Mouse (Mus musculus): ENCODE results near the gene Acsbg1. TPM values are rescaled to one million over a fixed set of nuclear protein-coding genes. Genes with fewer than 3 reads are reported as not detected.
A peak's percentile ranks its signal among the peaks of the same experiment; 100 is the strongest.

Gene Acsbg1
- polyA plus RNA-seq, 1 experiment, result 1.3 TPM

GRCm38 (mm10) chr9:54687246-54688236 is 25.9 kb upstream of the Acsbg1 start:
- Histone ChIP-seq H3K4me3 (ENCODE audit: insufficient read depth, low read depth, low read length) (no peak overlapping the region), H3K27ac (replicated peaks; ENCODE audit: low read depth, low read length) (no peak overlapping the region), H3K4me1 (ENCODE audit: control insufficient read depth, insufficient read depth, insufficient read length, low read length) (no peaks in the 10 kb centered on the region)

- no peaks in the 10 kb centered on the region for H3K4me1 ChIP-seq (ENCODE audit: control insufficient read depth, insufficient read depth, insufficient read length, low read length)
- H3K27ac ChIP-seq (replicated peaks; ENCODE audit: low read depth, low read length), result no peak overlapping the region
- no peak overlapping the region for H3K4me3 ChIP-seq (ENCODE audit: insufficient read depth, low read depth, low read length)
Measured at GRCm38 (mm10) chr9:54683814-54684605, 22.3 kb upstream of the Acsbg1 start.

DNA sequence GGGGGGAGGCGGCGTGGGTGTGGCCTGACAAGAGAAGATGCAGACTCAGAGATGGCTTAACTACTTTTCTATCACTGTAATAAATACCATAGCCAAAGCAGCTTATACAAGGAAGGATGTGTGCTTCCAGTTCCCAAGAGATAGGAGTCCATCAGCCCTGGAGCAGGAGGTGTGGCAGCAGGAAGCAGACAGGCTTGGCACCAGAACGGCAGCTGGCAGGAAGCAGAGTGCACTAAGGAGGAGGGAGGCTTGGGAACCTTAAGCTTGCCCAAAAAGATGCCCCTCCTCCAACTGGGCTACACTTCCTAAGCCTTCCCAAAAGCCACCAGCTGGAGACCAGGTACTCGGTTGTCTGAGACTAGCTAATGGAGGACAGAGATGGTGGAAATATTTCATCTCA is 21.2 kb upstream of the Acsbg1 start:
- Histone ChIP-seq H3K27ac (replicated peaks; ENCODE audit: low read depth, low read length) (no peak overlapping the region), H3K4me1 (ENCODE audit: control insufficient read depth, insufficient read depth, insufficient read length, low read length) (no peaks in the 10 kb centered on the region), H3K4me3 (ENCODE audit: insufficient read depth, low read depth, low read length) (no peak overlapping the region)

GRCm38 (mm10) chr9:54676531-54676986 is 14.9 kb upstream of the Acsbg1 start:
- Histone ChIP-seq H3K4me1 (ENCODE audit: control insufficient read depth, insufficient read depth, insufficient read length, low read length) (no peaks in the 10 kb centered on the region), H3K27ac (replicated peaks; ENCODE audit: low read depth, low read length) (no peak overlapping the region), H3K4me3 (ENCODE audit: insufficient read depth, low read depth, low read length) (peak overlapping the region; percentile 55)

- Histone ChIP-seq H3K4me1 (ENCODE audit: control insufficient read depth, insufficient read depth, insufficient read length, low read length) (no peaks in the 10 kb centered on the region), H3K27ac (replicated peaks; ENCODE audit: low read depth, low read length) (no peak overlapping the region), H3K4me3 (ENCODE audit: insufficient read depth, low read depth, low read length) (no peak overlapping the region)
Measured at GRCm38 (mm10) chr9:54673887-54674286, 12.2 kb upstream of the Acsbg1 start.

GRCm38 (mm10) chr9:54671962-54672361 is 10.3 kb upstream of the Acsbg1 start:
- Histone ChIP-seq H3K4me1 (ENCODE audit: control insufficient read depth, insufficient read depth, insufficient read length, low read length) (no peaks in the 10 kb centered on the region), H3K4me3 (ENCODE audit: insufficient read depth, low read depth, low read length) (no peak overlapping the region), H3K27ac (replicated peaks; ENCODE audit: low read depth, low read length) (no peak overlapping the region)

- Histone ChIP-seq H3K4me1 (ENCODE audit: control insufficient read depth, insufficient read depth, insufficient read length, low read length) (no peaks in the 10 kb centered on the region), H3K4me3 (ENCODE audit: insufficient read depth, low read depth, low read length) (no peak overlapping the region), H3K27ac (replicated peaks; ENCODE audit: low read depth, low read length) (no peak overlapping the region)
Measured at GRCm38 (mm10) chr9:54668455-54668854, 6.8 kb upstream of the Acsbg1 start.

- Histone ChIP-seq H3K4me3 (ENCODE audit: insufficient read depth, low read depth, low read length) (no peak overlapping the region), H3K27ac (replicated peaks; ENCODE audit: low read depth, low read length) (no peak overlapping the region), H3K4me1 (ENCODE audit: control insufficient read depth, insufficient read depth, insufficient read length, low read length) (no peaks in the 10 kb centered on the region)
Measured at GRCm38 (mm10) chr9:54666116-54666515, 4.4 kb upstream of the Acsbg1 start.

GRCm38 (mm10) chr9:54664358-54664757 is 2.7 kb upstream of the Acsbg1 start:
- H3K27ac ChIP-seq (replicated peaks; ENCODE audit: low read depth, low read length), result no peak overlapping the region
- no peak overlapping the region for H3K4me3 ChIP-seq (ENCODE audit: insufficient read depth, low read depth, low read length)
- H3K4me1 ChIP-seq (ENCODE audit: control insufficient read depth, insufficient read depth, insufficient read length, low read length), result no peaks in the 10 kb centered on the region

DNA sequence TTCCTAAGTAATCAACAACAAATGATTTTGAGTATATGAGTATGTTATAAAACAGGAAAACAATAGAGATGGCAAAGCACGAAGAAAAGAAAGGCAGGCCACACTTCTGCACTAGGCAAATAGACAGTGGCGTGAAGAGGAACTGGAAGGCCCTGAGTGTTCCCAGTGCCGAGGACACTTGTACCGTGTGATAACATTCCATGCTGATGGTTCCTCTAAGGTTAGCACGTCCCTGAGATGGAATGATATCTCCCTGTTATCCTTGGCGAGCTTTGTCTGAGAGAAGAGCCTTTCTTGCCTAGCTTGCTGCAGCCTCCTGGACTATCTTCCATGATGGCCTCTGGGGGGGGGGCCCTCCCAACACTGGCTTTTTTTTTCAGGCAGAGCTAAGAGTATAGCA is 2.9 kb downstream of the Acsbg1 start:
- Histone ChIP-seq H3K4me1 (ENCODE audit: control insufficient read depth, insufficient read depth, insufficient read length, low read length) (no peaks in the 10 kb centered on the region), H3K27ac (replicated peaks; ENCODE audit: low read depth, low read length) (no peak overlapping the region), H3K4me3 (ENCODE audit: insufficient read depth, low read depth, low read length) (no peak overlapping the region)

DNA sequence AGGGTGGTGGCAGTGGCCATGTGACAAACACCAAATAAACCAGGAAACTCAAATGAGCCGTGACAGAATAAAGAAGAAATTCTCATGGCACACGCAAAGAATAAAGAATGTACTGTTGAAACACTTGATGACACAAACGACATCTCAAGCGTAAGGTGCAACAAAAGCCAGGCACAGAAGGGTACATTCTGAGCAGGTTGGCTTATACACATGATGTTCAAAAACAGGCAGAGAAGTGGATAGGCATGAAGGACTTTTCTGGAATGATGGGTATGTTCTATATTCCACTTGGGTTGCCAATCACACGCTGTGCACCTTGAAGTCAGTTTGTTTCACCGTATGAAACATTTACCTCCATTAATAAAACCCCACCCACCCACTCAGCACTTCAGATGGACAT is 5.3 kb downstream of the Acsbg1 start:
- Histone ChIP-seq H3K4me3 (ENCODE audit: insufficient read depth, low read depth, low read length) (no peak overlapping the region), H3K4me1 (ENCODE audit: control insufficient read depth, insufficient read depth, insufficient read length, low read length) (no peaks in the 10 kb centered on the region), H3K27ac (replicated peaks; ENCODE audit: low read depth, low read length) (no peak overlapping the region)

DNA sequence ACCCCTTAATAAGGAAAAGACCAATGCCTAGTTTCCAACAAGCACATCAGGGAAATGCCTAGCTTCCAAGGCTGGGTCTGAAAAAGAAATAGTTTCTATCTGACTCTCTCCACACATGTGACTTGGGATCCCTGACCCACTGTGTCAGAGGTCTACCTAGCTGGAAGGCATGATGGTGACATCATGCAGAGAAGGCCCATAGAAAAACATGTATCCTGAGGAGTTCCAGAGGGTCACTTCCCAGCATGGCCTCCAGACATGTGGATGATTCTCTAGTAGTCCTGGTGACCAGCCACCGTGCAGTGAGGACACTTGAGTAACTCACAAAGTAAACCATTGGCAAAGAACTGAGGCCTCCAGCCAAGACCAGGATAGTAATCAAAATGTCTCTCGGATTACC is 5.8 kb downstream of the Acsbg1 start:
- Histone ChIP-seq H3K4me3 (ENCODE audit: insufficient read depth, low read depth, low read length) (no peak overlapping the region), H3K4me1 (ENCODE audit: control insufficient read depth, insufficient read depth, insufficient read length, low read length) (no peaks in the 10 kb centered on the region), H3K27ac (replicated peaks; ENCODE audit: low read depth, low read length) (no peak overlapping the region)

GRCm38 (mm10) chr9:54652778-54653177 is 8.9 kb downstream of the Acsbg1 start:
- H3K4me3 ChIP-seq (ENCODE audit: insufficient read depth, low read depth, low read length), result no peak overlapping the region

GRCm38 (mm10) chr9:54649360-54649759 is 12.3 kb downstream of the Acsbg1 start:
- H3K4me3 ChIP-seq (ENCODE audit: insufficient read depth, low read depth, low read length), result no peak overlapping the region
- no peaks in the 10 kb centered on the region for H3K4me1 ChIP-seq (ENCODE audit: control insufficient read depth, insufficient read depth, insufficient read length, low read length)
- no peak overlapping the region for H3K27ac ChIP-seq (replicated peaks; ENCODE audit: low read depth, low read length)

More at GRCm38 (mm10) chr9:54652778-54653177, 8.9 kb downstream of the Acsbg1 start:
- Histone ChIP-seq H3K4me1 (ENCODE audit: control insufficient read depth, insufficient read depth, insufficient read length, low read length) (no peaks in the 10 kb centered on the region), H3K27ac (replicated peaks; ENCODE audit: low read depth, low read length) (no peak overlapping the region)

- Histone ChIP-seq H3K27ac (replicated peaks; ENCODE audit: low read depth, low read length) (no peak overlapping the region), H3K4me3 (ENCODE audit: insufficient read depth, low read depth, low read length) (no peak overlapping the region), H3K4me1 (ENCODE audit: control insufficient read depth, insufficient read depth, insufficient read length, low read length) (no peaks in the 10 kb centered on the region)
Measured at GRCm38 (mm10) chr9:54647456-54647855, 14.2 kb downstream of the Acsbg1 start.
